Mouse (Mus musculus) bone marrow, adult 2 months (tissue): ENCODE data around the gene Ier2.

Experiments used
- CTCF ChIP-seq: fragments of 200-500 bp; IDR thresholded peaks from 2 replicates; pipeline ENCODE4 v1.5.1; 2011; ENCODE audit warnings: low read length, control low read depth; ENCODE audit not compliant: control insufficient read depth, insufficient read depth
- POLR2A ChIP-seq: fragments of 200-500 bp; IDR thresholded peaks from 2 replicates; pipeline ENCODE4 v1.6.1; 2011; ENCODE audit warnings: low read depth, mild to moderate bottlenecking, control low read depth, low read length, borderline replicate concordance; ENCODE audit not compliant: control insufficient read depth

DNA sequence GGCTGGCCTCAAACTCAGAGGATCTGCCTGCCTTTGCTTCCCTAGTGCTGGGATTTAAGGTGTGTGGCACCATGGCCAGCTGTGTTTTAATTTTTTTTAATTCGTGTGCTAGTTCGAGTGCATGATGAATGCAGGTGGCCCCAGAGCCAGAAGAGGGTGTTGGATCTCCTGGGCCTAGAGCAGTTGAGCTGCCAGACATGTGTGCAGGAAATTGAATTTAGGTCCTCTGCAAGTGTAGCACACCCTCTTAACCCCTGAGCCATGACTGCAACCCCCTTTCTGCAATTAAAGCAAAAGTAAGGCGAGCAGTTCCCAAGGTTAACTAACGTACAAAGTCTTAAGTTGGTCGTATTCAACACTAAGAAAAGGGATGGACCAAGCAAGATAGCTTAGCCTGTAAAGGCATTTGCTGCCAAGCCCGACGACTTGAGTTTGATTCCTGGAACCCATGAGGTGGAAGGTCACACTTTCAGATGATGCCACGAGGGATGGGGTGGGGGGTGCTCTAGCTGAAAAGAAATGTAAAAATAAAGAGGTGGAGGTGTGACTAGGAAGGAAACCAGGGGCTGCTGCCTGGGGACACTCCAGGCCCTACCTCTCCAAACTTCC lies 24.6 kb downstream of the Ier2 start:
- TF ChIP-seq POLR2A, result no peak
- TF ChIP-seq CTCF, result no peak
